Mouse (Mus musculus) layer of hippocampus, adult 18-20 months (tissue): ENCODE measurements around the gene Btg3. TPM values are rescaled to one million over a fixed set of nuclear protein-coding genes. Genes with fewer than 3 reads are reported as not detected.

Experiments used
- DNase-seq, 2 experiments: peaks; one replicate each; pipeline ENCODE4 v3.0.0; 2022; ENCODE audit warnings: low spot score in 2 of 2
- total RNA-seq, 2 experiments: library from RNA; stranded (reverse); gene quantifications; 2 replicates each; pipeline ENCODE4 v1.2.3; 2021

Gene Btg3
- total RNA-seq, 2 experiments from 2014 or later: 17.0 to 19.4 TPM

DNA sequence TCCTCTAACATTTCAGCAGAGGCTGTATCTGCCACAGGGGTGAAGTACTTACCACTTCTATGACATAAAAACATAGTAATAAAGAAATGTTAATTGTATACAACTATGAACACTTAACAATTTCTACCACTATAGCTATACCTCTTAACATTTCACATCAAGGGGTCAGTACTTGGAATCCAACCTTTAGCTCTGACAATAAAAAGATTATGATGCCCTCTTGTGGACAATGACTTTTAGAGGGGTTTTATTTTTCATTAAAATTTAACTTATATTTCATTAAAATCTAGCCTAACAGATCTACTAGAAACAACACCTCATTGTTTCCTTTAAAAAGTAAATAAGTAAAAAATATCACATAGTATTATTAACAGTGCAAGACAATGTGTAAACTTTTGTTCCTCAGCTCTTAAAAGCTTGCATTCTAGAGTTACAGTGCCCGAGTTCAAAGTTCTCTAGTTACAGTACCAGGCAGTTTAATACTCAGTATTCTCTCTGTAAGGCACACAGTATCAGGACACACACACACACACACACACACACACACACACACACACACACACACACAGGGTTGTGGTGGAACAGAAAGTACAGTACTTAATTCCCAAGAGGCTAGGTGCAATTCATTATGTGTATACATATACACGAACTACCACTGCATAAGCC, 30.2 kb downstream of the Btg3 start:
- DNase-seq: no peak

DNA sequence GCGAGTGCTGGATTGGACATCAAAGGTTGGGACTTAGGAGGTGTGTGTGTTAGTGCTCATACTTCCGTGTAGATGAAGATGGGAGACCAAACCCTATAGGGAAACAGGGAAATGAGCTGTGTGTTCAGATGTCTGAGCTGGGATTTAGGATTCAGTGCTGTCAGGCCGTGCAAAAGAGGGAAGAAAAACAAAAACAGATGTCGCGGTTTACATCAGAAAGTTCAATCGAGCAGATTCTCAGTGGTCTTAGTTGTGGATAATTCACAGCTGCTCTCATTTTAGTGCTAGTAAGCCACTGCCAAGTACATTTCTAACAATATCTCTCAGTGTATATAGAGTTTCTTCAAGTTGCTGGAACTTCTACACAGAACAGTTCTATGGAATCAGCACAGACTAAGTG, 33.2 kb downstream of the Btg3 start:
- no peak for DNase-seq

DNA sequence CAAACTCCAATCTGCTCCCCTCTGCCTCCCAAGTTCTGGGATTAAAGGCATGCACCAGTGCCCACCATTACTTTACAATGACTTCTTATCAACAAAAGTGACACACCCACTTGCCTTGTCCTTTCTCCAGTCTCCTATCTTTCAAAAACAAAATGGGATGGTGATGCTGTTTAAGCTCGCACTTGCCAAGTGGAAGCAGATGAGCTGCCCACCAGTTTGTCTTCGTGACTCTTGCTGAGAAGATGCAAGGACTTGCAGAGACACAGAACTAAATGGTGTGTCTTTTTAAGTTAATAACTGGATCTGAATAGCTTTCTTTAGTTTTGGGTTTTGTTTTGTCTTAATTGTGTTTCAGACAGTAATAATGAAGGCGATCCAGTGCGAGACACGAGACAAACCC, 34.2 kb downstream of the Btg3 start:
- no peak for DNase-seq

DNA sequence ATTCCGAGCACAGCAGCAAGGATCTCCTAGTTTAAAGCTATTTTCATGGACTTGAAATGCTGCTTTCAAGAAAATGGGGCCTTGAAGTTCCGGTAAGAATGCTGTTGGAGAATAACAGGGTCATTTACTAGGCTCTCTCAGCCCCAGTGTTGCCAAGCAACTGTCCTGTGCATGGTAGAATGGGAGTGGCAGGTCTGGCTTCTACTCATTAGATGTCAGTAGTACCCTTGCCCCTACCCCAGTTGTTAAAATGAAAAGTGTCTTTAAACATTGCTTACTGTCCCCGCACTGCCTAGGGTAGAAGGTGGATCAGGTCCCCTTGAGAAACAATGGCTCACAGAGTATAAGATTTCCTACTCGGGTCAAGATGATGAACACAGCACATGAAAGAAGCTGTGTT, 35.6 kb downstream of the Btg3 start:
- no peak for DNase-seq

- DNase-seq: no peak
Observed at GRCm38 (mm10) chr16:78337226-78337625, 39.8 kb downstream of the Btg3 start.

GRCm38 (mm10) chr16:78327999-78328398, 49.0 kb downstream of the Btg3 start:
- DNase-seq: no peak

DNA sequence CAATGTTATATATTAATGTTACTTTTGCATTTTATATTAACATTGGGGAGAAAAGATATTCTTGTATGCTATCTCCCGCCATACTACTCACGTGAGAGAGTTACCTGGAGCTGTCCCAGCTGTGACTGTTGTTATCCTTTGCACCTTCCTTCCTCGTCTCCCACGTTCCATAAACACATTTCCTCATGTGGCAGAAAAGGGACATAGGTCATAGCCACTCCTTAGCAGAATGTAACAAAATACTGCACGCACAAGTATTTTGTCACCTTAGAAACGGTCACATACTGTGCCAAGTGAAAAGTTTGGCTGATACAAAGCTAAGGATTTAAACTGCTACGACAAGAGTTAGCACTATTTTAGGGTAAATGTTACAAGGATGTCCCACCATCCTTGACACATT, 49.4 kb downstream of the Btg3 start:
- no peak for DNase-seq

GRCm38 (mm10) chr16:78325972-78326848, 50.8 kb downstream of the Btg3 start:
- no peak for DNase-seq

- DNase-seq: no peak
Observed at GRCm38 (mm10) chr16:78322140-78322539, 54.9 kb downstream of the Btg3 start.

- no peak for DNase-seq
Observed at GRCm38 (mm10) chr16:78321559-78321958, 55.4 kb downstream of the Btg3 start.

GRCm38 (mm10) chr16:78319711-78320110, 57.3 kb downstream of the Btg3 start:
- DNase-seq: no peak

GRCm38 (mm10) chr16:78317960-78318359, 59.0 kb downstream of the Btg3 start:
- no peak for DNase-seq

- peak; percentile 26 to 68 for DNase-seq
Observed at GRCm38 (mm10) chr16:78316849-78317248, 60.1 kb downstream of the Btg3 start.

- DNase-seq: no peak
Observed at GRCm38 (mm10) chr16:78314026-78314425, 63.0 kb downstream of the Btg3 start.

GRCm38 (mm10) chr16:78313135-78313887, 63.7 kb downstream of the Btg3 start:
- no peak for DNase-seq

GRCm38 (mm10) chr16:78309258-78309657, 67.7 kb downstream of the Btg3 start:
- no peak for DNase-seq

GRCm38 (mm10) chr16:78307476-78308192, 69.4 kb downstream of the Btg3 start:
- no peak for DNase-seq

DNA sequence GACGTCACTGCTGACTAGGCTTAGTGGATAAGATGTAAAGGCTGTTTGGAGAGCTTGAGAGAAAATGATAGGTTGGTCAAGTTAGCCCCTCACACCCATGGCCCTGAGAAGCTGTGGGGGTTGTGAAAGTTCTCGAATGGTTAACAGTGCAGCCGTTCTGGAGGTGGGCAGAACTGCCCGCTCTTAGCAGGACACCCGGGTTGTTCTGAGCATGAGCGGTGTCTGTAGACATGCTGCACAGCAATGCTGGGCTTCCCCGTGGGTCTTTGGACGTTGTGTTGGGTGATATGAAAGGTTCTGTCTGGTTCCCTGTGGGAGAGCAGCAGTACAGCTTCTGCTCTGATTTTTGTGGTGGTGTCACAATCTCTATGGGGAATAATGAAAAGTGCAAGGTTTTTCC, 70.4 kb downstream of the Btg3 start:
- no peak for DNase-seq

- no peak for DNase-seq
Observed at GRCm38 (mm10) chr16:78305606-78306100, 71.3 kb downstream of the Btg3 start.

GRCm38 (mm10) chr16:78302678-78303050, 74.3 kb downstream of the Btg3 start:
- peak; percentile 30 to 59 for DNase-seq
